Mouse (Mus musculus): ENCODE measurements around the gene Omp. TPM values are rescaled to one million over a fixed set of nuclear protein-coding genes. Genes with fewer than 3 reads are reported as not detected.

The Omp gene
- total and polyA plus RNA-seq, 2 experiments from 2014 or later = 0.05 TPM; not detected in 1

GRCm38 (mm10) chr7:98121241-98121640, 24.1 kb downstream of the Omp start:
- no peak for ATAC-seq (ENCODE audit: insufficient read depth, low read depth)

GRCm38 (mm10) chr7:98120325-98120724, 25.0 kb downstream of the Omp start:
- Histone ChIP-seq H3K4me3 (ENCODE audit: low read depth, low read length) (no peak overlapping the region), H3K4me1 (ENCODE audit: control insufficient read depth, insufficient read depth) (peaks cover 12% of the 10 kb centered on the region), H3K27me3 (ENCODE audit: control insufficient read depth, insufficient read depth, low read length) (no peaks in the 10 kb centered on the region), H3K9ac (replicated peaks; ENCODE audit: low read depth, low read length) (no peak overlapping the region), H3K4me2 (ENCODE audit: low read depth, low read length) (peak overlapping the region; percentile 40; the same call in 1 of the 2 replicates), H3K36me3 (replicated peaks; ENCODE audit: control insufficient read depth, insufficient read depth, low read length) (no peaks in the 10 kb centered on the region), H3K27ac (ENCODE audit: low read depth) (no peak overlapping the region), H3K9me3 (replicated peaks; ENCODE audit: control insufficient read depth, low read length) (no peaks in the 10 kb centered on the region)
- ATAC-seq (ENCODE audit: insufficient read depth, low read depth) (peak; percentile 69; the same call in 1 of the 2 replicates), DNase-seq (ENCODE audit: low spot score) (peak; percentile 68)
- TF ChIP-seq CTCF (IDR thresholded peaks at IDR 0.05; ENCODE audit: low read depth) (peak; percentile 81), EP300 (IDR thresholded peaks at IDR 0.05; ENCODE audit: low read depth) (no peak)
- 6% methylated on average over 7 of the region's 7 CpGs for WGBS

More at GRCm38 (mm10) chr7:98121241-98121640, 24.1 kb downstream of the Omp start:
- H3K9ac ChIP-seq (replicated peaks; ENCODE audit: low read depth, low read length) = no peak overlapping the region
- H3K9me3 ChIP-seq (replicated peaks; ENCODE audit: control insufficient read depth, low read length) = no peaks in the 10 kb centered on the region
- no peaks in the 10 kb centered on the region for H3K36me3 ChIP-seq (replicated peaks; ENCODE audit: control insufficient read depth, insufficient read depth, low read length)
- H3K27me3 ChIP-seq (ENCODE audit: control insufficient read depth, insufficient read depth, low read length) = no peaks in the 10 kb centered on the region
- peaks cover 12% of the 10 kb centered on the region for H3K4me1 ChIP-seq (ENCODE audit: control insufficient read depth, insufficient read depth)
- DNase-seq (ENCODE audit: low spot score) = no peak
- no peak overlapping the region for H3K27ac ChIP-seq (ENCODE audit: low read depth)
- TF ChIP-seq EP300 (IDR thresholded peaks at IDR 0.05; ENCODE audit: low read depth) (no peak), CTCF (IDR thresholded peaks at IDR 0.05; ENCODE audit: low read depth) (no peak)
- H3K4me2 ChIP-seq (ENCODE audit: low read depth, low read length) = no peak overlapping the region
- no peak overlapping the region for H3K4me3 ChIP-seq (ENCODE audit: low read depth, low read length)
- WGBS = 59% methylated on average over 3 of the region's 3 CpGs

- TF ChIP-seq CTCF (IDR thresholded peaks at IDR 0.05; ENCODE audit: low read depth) (no peak), EP300 (IDR thresholded peaks at IDR 0.05; ENCODE audit: low read depth) (no peak)
Observed at GRCm38 (mm10) chr7:98119961-98120232, 25.4 kb downstream of the Omp start.

GRCm38 (mm10) chr7:98119179-98119960, 25.9 kb downstream of the Omp start, which contains the start of gene Myo7a:
TSS of gene Myo7a (minus strand) at chr7:98119524.
- TF ChIP-seq CTCF (IDR thresholded peaks at IDR 0.05; ENCODE audit: low read depth) = no peak
- no peak for TF ChIP-seq EP300 (IDR thresholded peaks at IDR 0.05; ENCODE audit: low read depth)
- Histone ChIP-seq H3K9ac (replicated peaks; ENCODE audit: low read depth, low read length) (no peak within 1 kb of the TSS), H3K36me3 (replicated peaks; ENCODE audit: control insufficient read depth, insufficient read depth, low read length) (no peaks in the 10 kb centered on the region), H3K27me3 (ENCODE audit: control insufficient read depth, insufficient read depth, low read length) (no peaks in the 10 kb centered on the region), H3K4me2 (ENCODE audit: low read depth, low read length) (peak within 1 kb of the TSS; percentile 40; the same call in 1 of the 2 replicates), H3K4me1 (ENCODE audit: control insufficient read depth, insufficient read depth) (peaks cover 8% of the 10 kb centered on the region; the same call in 1 of the 2 replicates), H3K9me3 (replicated peaks; ENCODE audit: control insufficient read depth, low read length) (no peaks in the 10 kb centered on the region), H3K4me3 (ENCODE audit: low read depth, low read length) (no peak within 1 kb of the TSS), H3K27ac (ENCODE audit: low read depth) (no peak within 1 kb of the TSS)
- WGBS = 41% methylated on average over 9 of the region's 9 CpGs
- no peak for DNase-seq (ENCODE audit: low spot score)
- ATAC-seq (ENCODE audit: insufficient read depth, low read depth) = no peak

More at GRCm38 (mm10) chr7:98119961-98120232, 25.4 kb downstream of the Omp start:
- ATAC-seq (ENCODE audit: insufficient read depth, low read depth) = no peak
- 69% methylated on average over 2 of the region's 2 CpGs for WGBS
- Histone ChIP-seq H3K4me1 (ENCODE audit: control insufficient read depth, insufficient read depth) (peaks cover 12% of the 10 kb centered on the region), H3K36me3 (replicated peaks; ENCODE audit: control insufficient read depth, insufficient read depth, low read length) (no peaks in the 10 kb centered on the region), H3K9ac (replicated peaks; ENCODE audit: low read depth, low read length) (no peak overlapping the region), H3K4me3 (ENCODE audit: low read depth, low read length) (no peak overlapping the region), H3K27me3 (ENCODE audit: control insufficient read depth, insufficient read depth, low read length) (no peaks in the 10 kb centered on the region), H3K27ac (ENCODE audit: low read depth) (no peak overlapping the region), H3K9me3 (replicated peaks; ENCODE audit: control insufficient read depth, low read length) (no peaks in the 10 kb centered on the region), H3K4me2 (ENCODE audit: low read depth, low read length) (no peak overlapping the region)
- DNase-seq (ENCODE audit: low spot score) = no peak

- Histone ChIP-seq H3K9me3 (replicated peaks; ENCODE audit: control insufficient read depth, low read length) (no peaks in the 10 kb centered on the region), H3K4me2 (ENCODE audit: low read depth, low read length) (no peak overlapping the region), H3K4me3 (ENCODE audit: low read depth, low read length) (no peak overlapping the region), H3K36me3 (replicated peaks; ENCODE audit: control insufficient read depth, insufficient read depth, low read length) (no peaks in the 10 kb centered on the region), H3K9ac (replicated peaks; ENCODE audit: low read depth, low read length) (no peak overlapping the region), H3K4me1 (ENCODE audit: control insufficient read depth, insufficient read depth) (peaks cover 8% of the 10 kb centered on the region; the same call in 1 of the 2 replicates), H3K27ac (ENCODE audit: low read depth) (peak overlapping the region; percentile 11; the same call in 1 of the 2 replicates), H3K27me3 (ENCODE audit: control insufficient read depth, insufficient read depth, low read length) (peaks cover 9% of the 10 kb centered on the region)
- TF ChIP-seq CTCF (IDR thresholded peaks at IDR 0.05; ENCODE audit: low read depth) (no peak), EP300 (IDR thresholded peaks at IDR 0.05; ENCODE audit: low read depth) (no peak)
- peak; percentile 40 for ATAC-seq (ENCODE audit: insufficient read depth, low read depth)
- DNase-seq (ENCODE audit: low spot score) = no peak
- 21% methylated on average over 11 of the region's 11 CpGs for WGBS
Observed at GRCm38 (mm10) chr7:98117012-98117660, 28.2 kb downstream of the Omp start.
